Mouse (Mus musculus) megakaryocyte, embryonic 14.5 days (primary cell): ENCODE data around the gene Chrna9. TPM values are rescaled to one million over a fixed set of nuclear protein-coding genes. Genes with fewer than 3 reads are reported as not detected.
"Not testable (repeated sequence)": the region's sequence is repeated elsewhere in the genome, so short reads cannot be mapped to it uniquely, and the experiment has no call there.

Experiments used
- H3K27me3 ChIP-seq: replicated peaks from 2 replicates; pipeline ENCODE3; 2012; ENCODE audit warnings: inconsistent platforms
- H3K36me3 ChIP-seq: replicated peaks from 2 replicates; pipeline ENCODE3; 2012; ENCODE audit warnings: low read length, inconsistent platforms, mixed read lengths
- H3K4me1 ChIP-seq: 2 replicates; pipeline ENCODE4 v1.6.1; 2012; ENCODE audit warnings: inconsistent platforms
- H3K4me3 ChIP-seq: replicated peaks from 2 replicates; pipeline ENCODE3; 2012; ENCODE audit warnings: moderate library complexity, mild to moderate bottlenecking, inconsistent platforms
- H3K9me3 ChIP-seq: 2 replicates; pipeline ENCODE4 v1.6.1; 2012; ENCODE audit warnings: inconsistent platforms
- FLI1 ChIP-seq: IDR thresholded peaks from 2 replicates; pipeline ENCODE4 v1.6.1; 2012; ENCODE audit warnings: low read length, inconsistent platforms, mixed read lengths
- GATA1 ChIP-seq: IDR thresholded peaks from 3 replicates; pipeline ENCODE4 v1.6.1; 2012; ENCODE audit warnings: mixed read lengths, low read length, inconsistent platforms, borderline replicate concordance
- polyA plus RNA-seq: library from polyadenylated mRNA; stranded (reverse); fragments of >175 nt; gene quantifications from 2 replicates; pipeline ENCODE4 v1.2.3, GENCODE M21; 2012; ENCODE audit warnings: low replicate concordance; ENCODE audit not compliant: insufficient read depth

The Chrna9 gene
- polyA plus RNA-seq, 1 experiment = not detected

DNA sequence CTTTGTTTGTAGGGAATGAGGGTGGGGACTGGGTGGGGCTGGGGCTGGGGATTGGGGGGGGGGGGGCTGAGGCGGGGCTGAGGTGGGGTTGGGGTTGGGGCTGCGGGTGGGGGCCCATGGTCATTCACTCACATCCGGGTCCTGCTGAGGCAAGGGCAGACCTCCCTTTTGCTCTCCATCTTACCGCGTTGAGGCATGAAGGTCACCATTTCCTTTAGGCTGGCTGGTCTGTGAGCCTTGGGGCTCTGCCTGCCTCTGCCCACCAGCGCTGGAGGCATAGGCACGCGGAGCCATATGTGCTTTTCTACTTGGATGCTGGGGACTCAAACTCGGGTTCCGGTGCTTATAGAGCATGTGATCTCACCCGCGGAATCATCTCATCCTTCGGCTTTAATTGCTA lies 41.0 kb downstream of the Chrna9 start:
- Histone ChIP-seq H3K36me3 (no peaks in the 10 kb centered on the region), H3K4me1 (no peaks in the 10 kb centered on the region; the same call in 1 of the 2 replicates), H3K27me3 (peaks cover 12% of the 10 kb centered on the region), H3K9me3 (no peaks in the 10 kb centered on the region), H3K4me3 (no peak overlapping the region)
- TF ChIP-seq GATA1 (no peak), FLI1 (no peak)

- Histone ChIP-seq H3K4me3 (no peak overlapping the region), H3K27me3 (peaks cover 1% of the 10 kb centered on the region), H3K9me3 (peaks cover 9% of the 10 kb centered on the region; the same call in 1 of the 2 replicates), H3K36me3 (no peaks in the 10 kb centered on the region), H3K4me1 (peaks cover 10% of the 10 kb centered on the region)
- TF ChIP-seq GATA1 = no peak
- no peak for TF ChIP-seq FLI1
Observed at GRCm38 (mm10) chr5:65986426-65986825, 51.7 kb downstream of the Chrna9 start.

GRCm38 (mm10) chr5:65987004-65987403 lies 52.3 kb downstream of the Chrna9 start:
- H3K36me3 ChIP-seq, H3K9me3 ChIP-seq, H3K4me3 ChIP-seq, H3K27me3 ChIP-seq: not testable (repeated sequence)
- peaks cover 11% of the 10 kb centered on the region for H3K4me1 ChIP-seq

DNA sequence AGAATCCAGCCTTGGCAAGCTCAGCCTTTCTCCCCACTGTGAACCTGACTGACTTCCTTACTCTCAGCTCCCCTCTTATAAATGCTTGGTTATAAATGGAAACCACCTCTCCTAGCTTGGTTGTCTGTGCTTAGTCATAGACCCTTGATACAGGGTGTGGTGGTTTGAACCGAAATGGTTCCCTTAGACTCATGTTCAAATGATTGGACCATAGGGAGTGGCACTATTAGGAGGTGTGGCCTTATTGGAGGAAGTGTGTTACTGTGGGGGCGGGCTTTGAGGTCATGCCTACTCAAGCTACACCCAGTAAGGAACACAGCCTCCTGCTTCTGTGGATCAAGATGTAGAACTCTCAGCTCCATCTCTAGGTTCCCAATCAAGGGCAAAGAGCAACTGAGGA lies 56.5 kb downstream of the Chrna9 start:
- Histone ChIP-seq H3K4me1 (peaks cover 18% of the 10 kb centered on the region), H3K9me3 (0 out of 2 replicates have a peak, but pooled peaks cover 6% of the 10 kb centered on the region), H3K4me3 (no peak overlapping the region), H3K36me3 (no peaks in the 10 kb centered on the region), H3K27me3 (no peaks in the 10 kb centered on the region)
- TF ChIP-seq FLI1 = no peak

DNA sequence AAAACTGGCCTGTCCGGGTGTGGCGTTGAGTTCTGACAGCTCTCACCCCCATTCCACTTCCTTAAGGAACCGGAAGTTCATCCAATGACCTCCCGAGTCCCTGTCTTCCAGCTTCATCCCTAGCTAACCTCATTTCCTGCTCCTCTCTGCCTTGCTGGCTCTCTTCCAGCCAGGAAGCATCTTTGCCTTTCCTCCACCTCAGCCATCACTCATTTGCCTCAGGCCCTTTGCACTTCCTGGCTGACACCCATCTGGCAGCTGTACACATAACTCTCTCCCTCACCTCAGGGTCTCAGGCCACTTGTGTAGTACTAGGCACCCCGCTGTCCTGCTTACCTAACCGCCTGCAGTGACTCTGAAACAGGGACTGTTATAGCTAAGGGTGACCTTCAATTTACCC lies 59.9 kb downstream of the Chrna9 start:
- Histone ChIP-seq H3K4me3 (no peak overlapping the region), H3K4me1 (peaks cover 13% of the 10 kb centered on the region), H3K27me3 (peaks cover 4% of the 10 kb centered on the region), H3K9me3 (no peaks in the 10 kb centered on the region), H3K36me3 (no peaks in the 10 kb centered on the region)
- TF ChIP-seq GATA1 (no peak), FLI1 (no peak)

- no peak overlapping the region for H3K4me3 ChIP-seq
- peaks cover 8% of the 10 kb centered on the region; the same call in 1 of the 2 replicates for H3K4me1 ChIP-seq
- TF ChIP-seq GATA1 (no peak), FLI1 (no peak)
- no peaks in the 10 kb centered on the region for H3K9me3 ChIP-seq
- H3K36me3 ChIP-seq = no peaks in the 10 kb centered on the region
- peaks cover 9% of the 10 kb centered on the region for H3K27me3 ChIP-seq
Observed at GRCm38 (mm10) chr5:65997813-65998212, 63.1 kb downstream of the Chrna9 start.

DNA sequence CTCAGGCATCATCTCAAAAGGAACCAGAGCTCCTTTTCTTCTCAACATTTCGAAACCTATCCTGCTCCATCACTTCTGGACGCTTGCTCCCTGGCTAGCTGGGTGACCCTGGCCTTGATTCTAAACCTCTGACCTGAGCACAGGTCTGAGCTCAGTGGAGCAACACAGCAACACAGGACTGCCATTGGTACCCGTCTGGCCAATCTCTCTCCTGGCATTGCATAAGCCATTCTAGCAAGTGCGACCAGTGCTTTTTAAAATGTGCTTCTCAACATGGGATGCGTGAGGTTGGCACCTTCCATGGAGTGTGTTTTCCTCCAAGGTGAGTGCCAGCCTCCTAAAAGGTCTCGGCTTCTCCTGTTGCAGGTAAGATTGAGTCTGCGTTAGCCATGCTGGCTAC lies 64.4 kb downstream of the Chrna9 start:
- Histone ChIP-seq H3K4me3 (no peak overlapping the region), H3K9me3 (no peaks in the 10 kb centered on the region), H3K27me3 (peaks cover 9% of the 10 kb centered on the region), H3K36me3 (no peaks in the 10 kb centered on the region), H3K4me1 (peaks cover 8% of the 10 kb centered on the region; the same call in 1 of the 2 replicates)
- TF ChIP-seq GATA1 (no peak), FLI1 (no peak)

GRCm38 (mm10) chr5:66000074-66000473 lies 65.4 kb downstream of the Chrna9 start:
- peaks cover 5% of the 10 kb centered on the region for H3K4me1 ChIP-seq
- TF ChIP-seq GATA1 (no peak), FLI1 (no peak)
- H3K9me3 ChIP-seq = no peaks in the 10 kb centered on the region

GRCm38 (mm10) chr5:66000567-66001125 lies 65.9 kb downstream of the Chrna9 start:
- TF ChIP-seq FLI1 (no peak), GATA1 (no peak)
- Histone ChIP-seq H3K4me1 (peaks cover 4% of the 10 kb centered on the region; the same call in 1 of the 2 replicates), H3K4me3 (no peak overlapping the region), H3K36me3 (no peaks in the 10 kb centered on the region), H3K9me3 (no peaks in the 10 kb centered on the region), H3K27me3 (peaks cover 15% of the 10 kb centered on the region)

More at GRCm38 (mm10) chr5:66000074-66000473, 65.4 kb downstream of the Chrna9 start:
- Histone ChIP-seq H3K27me3 (peaks cover 11% of the 10 kb centered on the region), H3K36me3 (no peaks in the 10 kb centered on the region), H3K4me3 (no peak overlapping the region)

GRCm38 (mm10) chr5:66001232-66001631 lies 66.5 kb downstream of the Chrna9 start:
- Histone ChIP-seq H3K4me1 (peaks cover 4% of the 10 kb centered on the region; the same call in 1 of the 2 replicates), H3K27me3 (peaks cover 15% of the 10 kb centered on the region), H3K9me3 (no peaks in the 10 kb centered on the region), H3K36me3 (no peaks in the 10 kb centered on the region), H3K4me3 (no peak overlapping the region)
- no peak for TF ChIP-seq GATA1
- TF ChIP-seq FLI1 = no peak
